Mouse (Mus musculus) spleen, postnatal 36 days (tissue): ENCODE data around the gene Tunar.

ENCODE experiments used
- DNase-seq, 2 experiments: peaks; one replicate each; pipeline ENCODE4 v3.0.0; 2022; ENCODE audit warnings: low spot score in 2 of 2, mixed read lengths in 1 of 2

Tunar gene

GRCm38 (mm10) chr12:105333570-105333969, at the start of gene Tunar:
Gene Tunar (plus strand): TSS chr12:105333870.
- DNase-seq, result no peak

- no peak for DNase-seq
Measured at GRCm38 (mm10) chr12:105312571-105313035, 21.1 kb upstream of the Tunar start.

GRCm38 (mm10) chr12:105314328-105314727, 19.3 kb upstream of the Tunar start:
- DNase-seq, result no peak

- DNase-seq, result no peak
Measured at GRCm38 (mm10) chr12:105322160-105322559, 11.5 kb upstream of the Tunar start.

- DNase-seq, result no peak
Measured at GRCm38 (mm10) chr12:105327051-105327450, 6.6 kb upstream of the Tunar start.

- DNase-seq, result no peak
Measured at GRCm38 (mm10) chr12:105328396-105328795, 5.3 kb upstream of the Tunar start.

- no peak for DNase-seq
Measured at GRCm38 (mm10) chr12:105336094-105336420, 2.4 kb downstream of the Tunar start.

GRCm38 (mm10) chr12:105336421-105337289, 3.0 kb downstream of the Tunar start:
- DNase-seq, result no peak

- no peak for DNase-seq
Measured at GRCm38 (mm10) chr12:105337290-105338005, 3.8 kb downstream of the Tunar start.

GRCm38 (mm10) chr12:105338256-105338977, 4.7 kb downstream of the Tunar start:
- DNase-seq, result no peak

- DNase-seq, result no peak
Measured at GRCm38 (mm10) chr12:105341523-105341922, 7.9 kb downstream of the Tunar start.

- no peak for DNase-seq
Measured at GRCm38 (mm10) chr12:105344460-105344859, 10.8 kb downstream of the Tunar start.

GRCm38 (mm10) chr12:105346861-105347260, 13.2 kb downstream of the Tunar start:
- DNase-seq, result no peak

GRCm38 (mm10) chr12:105347261-105347660, 13.6 kb downstream of the Tunar start:
- DNase-seq, result no peak

GRCm38 (mm10) chr12:105354266-105354665, 20.6 kb downstream of the Tunar start:
- DNase-seq, result no peak

- no peak for DNase-seq
Measured at GRCm38 (mm10) chr12:105354772-105355171, 21.1 kb downstream of the Tunar start.

GRCm38 (mm10) chr12:105356781-105357180, 23.1 kb downstream of the Tunar start:
- DNase-seq, result no peak

GRCm38 (mm10) chr12:105363648-105364047, 30.0 kb downstream of the Tunar start:
- no peak for DNase-seq

- DNase-seq, result no peak
Measured at GRCm38 (mm10) chr12:105374564-105374963, 40.9 kb downstream of the Tunar start.

- no peak for DNase-seq
Measured at GRCm38 (mm10) chr12:105376976-105377375, 43.3 kb downstream of the Tunar start.

GRCm38 (mm10) chr12:105382733-105383132, 49.1 kb downstream of the Tunar start:
- no peak for DNase-seq

GRCm38 (mm10) chr12:105394671-105395070, 61.0 kb downstream of the Tunar start:
- DNase-seq, result no peak
